Mouse (Mus musculus) kidney, adult 11 months (tissue): Measurements from ENCODE around the gene Banp.

Experiments
- DNase-seq: peaks from one replicate; pipeline ENCODE4 v3.0.0; 2022

Gene Banp

DNA sequence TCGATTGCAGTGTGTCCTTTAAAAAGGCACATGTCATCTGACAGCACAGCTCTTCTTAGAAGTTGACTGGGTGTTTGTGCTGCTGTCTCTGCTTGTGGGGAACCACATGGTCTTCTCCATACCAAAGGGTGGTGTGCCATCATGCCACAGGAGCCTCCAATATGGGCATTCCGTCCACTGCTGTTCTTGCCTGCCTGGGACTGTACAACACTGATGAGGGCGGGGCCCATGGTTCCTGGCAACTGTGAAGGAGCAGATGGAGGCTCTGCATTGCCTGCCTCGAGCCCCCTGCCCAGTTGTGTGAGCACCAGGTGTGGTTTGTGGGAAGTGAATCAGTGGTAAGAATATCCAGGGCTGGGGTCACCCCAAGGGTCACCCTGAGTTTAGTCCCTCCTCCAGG is 73.2 kb downstream of the Banp start:
- DNase-seq: no peak

DNA sequence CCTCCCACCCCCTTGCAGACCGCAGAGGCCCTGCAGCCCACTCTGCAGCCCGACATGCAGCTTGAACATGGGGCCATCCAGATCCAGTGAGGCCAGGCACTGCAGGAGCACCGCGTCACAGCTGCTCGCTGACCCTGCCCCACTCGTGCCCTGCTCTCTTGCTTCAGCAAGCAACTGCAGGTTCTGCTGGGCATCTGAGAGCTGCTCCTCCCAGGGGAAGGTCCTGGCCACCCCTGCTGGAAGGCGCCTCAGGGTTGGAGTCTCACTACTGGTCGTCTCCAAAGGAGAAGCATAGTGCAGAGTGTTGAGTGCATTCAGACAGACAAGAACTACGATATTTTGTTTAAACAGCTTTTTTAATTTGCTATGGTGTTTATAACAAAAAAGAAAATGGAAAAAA is 76.0 kb downstream of the Banp start:
- DNase-seq: no peak

DNA sequence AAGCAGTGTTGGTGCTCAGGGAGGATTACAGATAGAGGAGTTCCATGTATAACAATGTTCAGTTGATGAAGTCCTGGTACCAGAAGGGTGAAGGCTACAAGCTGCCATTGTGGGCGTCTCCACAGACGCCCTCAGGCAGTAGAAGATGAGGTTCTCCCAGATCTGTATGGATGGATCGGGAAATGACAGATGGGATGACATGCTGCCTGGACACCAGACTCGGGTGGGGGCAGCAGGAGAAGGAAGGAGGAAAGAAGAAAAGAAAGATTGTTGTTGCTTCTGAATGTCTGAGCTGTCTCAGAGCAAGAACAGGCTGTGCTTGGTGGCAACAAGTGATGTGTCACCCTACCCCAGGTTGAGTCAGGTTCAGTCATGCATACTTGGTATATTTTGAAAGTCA is 78.6 kb downstream of the Banp start:
- no peak for DNase-seq

DNA sequence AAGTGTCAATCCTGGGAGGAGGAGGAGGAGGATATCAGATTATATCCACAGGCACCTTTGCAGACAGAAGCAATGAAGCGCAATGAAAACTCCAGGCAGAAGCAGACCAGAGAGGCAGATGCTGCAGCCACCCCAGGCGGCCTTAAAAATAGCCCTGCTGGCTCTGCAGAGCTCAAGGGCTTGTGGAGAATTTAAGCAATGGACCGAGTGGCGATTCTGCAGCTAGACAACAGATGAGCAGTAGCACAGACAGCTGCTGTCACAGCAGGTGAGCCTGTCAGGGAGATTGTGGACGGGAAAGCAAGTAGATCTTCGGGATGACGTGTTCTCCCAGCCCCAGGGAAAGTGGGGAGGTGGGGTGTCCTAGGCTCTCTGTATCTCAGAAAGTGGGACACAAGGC is 81.4 kb downstream of the Banp start:
- DNase-seq: no peak

DNA sequence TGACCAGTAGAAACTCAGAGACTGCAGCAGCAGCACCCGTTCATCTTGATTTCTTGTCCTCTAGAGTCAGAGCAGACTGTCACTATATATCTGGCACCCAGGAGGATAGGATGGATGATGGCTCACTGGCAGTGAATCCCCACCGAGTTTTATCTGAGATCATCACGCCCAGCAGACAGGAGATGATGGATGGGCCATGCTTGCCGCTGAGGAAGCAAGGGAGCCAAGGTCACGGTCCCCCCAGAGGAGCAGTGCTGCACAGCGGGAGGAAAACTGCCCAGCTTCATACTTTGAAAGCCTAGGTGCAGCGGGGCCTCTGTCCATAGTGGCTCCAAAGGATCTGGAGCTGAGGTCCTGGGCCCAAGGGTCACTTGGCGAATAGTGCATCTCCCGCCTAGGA is 83.2 kb downstream of the Banp start:
- no peak for DNase-seq

DNA sequence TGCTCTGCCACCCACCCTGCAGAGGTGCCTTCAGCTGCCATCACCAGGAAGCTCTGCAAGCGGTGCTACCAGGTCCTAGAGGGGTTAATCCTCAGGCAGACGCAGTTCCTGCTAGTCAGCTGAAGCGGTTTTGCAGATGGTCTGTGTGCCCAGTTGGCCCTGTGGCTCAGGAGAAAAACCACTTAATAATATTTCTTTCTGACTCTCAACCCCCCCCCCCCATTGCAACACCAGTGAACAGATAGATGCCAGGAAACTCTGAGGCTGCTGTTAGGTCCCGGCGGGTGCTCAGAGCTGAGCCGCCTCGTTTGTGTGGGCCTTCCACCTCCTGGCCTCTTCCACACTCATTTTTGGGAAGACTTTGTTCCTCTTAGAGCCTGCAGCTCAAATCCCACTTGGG is 86.0 kb downstream of the Banp start:
- DNase-seq: no peak

DNA sequence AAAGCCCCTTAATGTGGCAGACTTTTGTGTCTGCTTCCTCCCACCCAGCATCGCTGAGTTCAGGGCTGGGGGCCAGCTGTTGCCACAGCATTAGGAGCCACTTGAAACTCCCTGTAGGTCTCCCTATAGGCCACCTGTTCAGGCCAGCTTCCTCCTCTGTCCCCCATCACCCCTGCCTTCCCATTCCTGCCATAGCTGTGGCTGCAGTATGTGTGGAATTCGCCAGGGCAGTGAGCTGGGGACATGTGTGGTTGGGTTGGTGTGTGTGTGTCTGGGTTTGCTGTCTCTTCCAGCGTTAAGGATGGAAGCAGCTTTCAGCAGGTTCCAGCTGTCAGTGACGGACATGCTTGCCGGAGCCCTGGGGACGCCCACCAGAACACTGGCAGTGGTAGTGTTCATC is 86.8 kb downstream of the Banp start:
- no peak for DNase-seq

DNA sequence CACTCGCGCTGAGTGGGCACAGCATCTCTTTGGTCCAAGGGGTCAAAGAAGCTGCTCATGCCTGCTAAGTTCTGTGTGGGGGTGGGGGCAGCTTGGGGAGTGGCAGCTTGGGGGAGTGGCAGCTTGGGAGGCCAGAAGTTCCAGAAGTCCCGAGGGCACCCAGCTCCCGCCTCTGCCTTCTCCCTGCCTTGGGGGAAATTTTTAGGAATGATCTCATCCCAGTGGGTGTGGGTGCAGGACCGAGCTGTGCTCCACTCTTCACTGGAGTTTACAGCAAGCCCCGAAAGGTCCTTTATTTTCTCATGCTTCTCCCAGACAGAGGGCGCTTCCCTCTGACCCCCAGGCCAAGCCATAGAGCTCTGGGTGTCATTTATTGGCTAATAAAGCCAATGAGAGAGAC is 87.7 kb downstream of the Banp start:
- no peak for DNase-seq

DNA sequence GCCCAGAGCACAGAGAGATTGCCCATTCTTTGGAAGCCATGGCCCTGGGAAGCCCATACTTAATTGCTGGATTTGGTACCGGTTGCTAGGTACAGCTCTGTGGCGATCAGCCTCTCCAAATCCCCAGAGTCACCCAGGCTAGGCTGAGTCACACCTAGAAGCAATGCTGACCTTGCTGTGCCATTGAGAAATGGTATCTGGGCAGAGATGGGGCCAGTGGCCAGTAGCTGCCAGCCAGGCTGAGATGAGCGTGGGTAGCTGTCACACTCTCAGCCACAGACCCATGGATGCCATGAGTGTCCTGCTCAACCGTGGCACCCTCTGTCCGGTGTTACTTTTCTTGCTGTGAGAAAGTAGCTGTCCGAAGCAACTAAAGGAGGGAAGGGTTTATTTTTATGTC is 88.5 kb downstream of the Banp start:
- DNase-seq: no peak

DNA sequence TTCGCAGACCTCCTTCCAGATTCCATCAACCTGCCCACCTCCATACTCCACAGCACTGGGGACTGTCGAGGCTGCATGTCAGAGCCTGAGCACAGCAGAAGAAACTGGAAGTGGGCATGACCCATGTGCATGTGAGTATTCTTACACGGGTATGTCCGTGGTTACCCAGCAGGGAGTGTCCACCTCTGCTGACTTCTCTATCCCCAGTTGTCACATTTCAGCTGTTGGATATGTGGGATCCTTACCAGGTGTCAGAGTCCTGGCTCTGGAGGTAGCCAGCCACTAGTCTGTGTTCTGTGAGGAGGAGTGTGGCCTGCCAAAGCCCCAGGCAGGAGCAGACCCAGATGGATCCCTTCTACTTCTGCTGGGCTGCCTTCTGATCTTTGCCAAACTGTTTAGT is 89.9 kb downstream of the Banp start:
- DNase-seq: no peak

DNA sequence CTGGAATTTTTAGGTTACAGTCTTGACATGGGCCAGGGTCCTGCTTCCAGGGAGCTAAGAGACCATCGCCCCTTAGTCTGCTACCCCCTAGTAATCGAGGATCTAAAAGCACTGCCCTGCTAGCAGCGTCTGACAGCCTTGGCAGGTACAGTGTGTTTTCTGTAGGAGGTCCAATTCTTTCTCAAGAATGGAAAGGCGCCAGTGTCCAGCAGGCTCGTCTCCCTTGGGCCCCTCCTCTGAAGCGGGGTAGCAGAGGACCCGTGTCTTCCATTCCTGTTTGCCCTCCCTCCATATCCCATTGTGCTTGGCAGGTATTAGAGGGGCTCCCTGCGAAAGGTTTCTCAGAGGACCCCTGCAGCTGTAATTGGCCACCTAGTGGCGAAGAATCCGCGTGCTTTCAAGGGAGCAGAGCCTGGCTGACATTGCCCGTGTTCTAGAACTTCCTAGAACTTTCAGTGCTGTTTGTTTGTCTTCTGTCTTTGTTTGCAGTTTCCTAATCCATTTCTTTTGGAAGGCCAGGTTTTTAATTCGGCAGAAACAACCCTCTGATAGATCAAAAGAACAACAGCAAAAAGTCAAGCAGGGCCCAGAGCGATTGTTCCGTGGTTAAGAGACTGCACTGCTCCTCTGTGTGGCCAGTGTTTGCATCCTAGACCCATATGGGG is 97.8 kb downstream of the Banp start:
- no peak for DNase-seq

DNA sequence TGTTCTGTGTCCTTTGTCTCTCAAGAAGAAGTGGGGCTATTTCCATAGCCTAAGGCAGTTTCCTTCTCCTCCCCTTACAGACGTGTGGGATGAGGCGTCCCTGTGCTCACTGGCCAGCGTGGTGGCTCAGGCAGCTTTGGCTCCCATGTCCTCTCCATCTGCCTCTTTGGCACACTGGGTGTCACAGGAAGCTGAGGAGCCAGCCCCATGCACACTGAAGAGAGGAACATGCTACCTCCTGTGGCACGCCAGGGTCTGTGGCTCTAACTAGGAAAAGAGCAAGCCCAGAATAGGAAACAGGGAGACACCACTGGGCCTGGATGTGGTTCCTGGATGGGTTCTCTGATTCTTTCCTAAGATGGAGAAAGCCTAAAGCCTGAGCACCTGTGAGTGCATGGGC is 99.7 kb downstream of the Banp start:
- DNase-seq: no peak

DNA sequence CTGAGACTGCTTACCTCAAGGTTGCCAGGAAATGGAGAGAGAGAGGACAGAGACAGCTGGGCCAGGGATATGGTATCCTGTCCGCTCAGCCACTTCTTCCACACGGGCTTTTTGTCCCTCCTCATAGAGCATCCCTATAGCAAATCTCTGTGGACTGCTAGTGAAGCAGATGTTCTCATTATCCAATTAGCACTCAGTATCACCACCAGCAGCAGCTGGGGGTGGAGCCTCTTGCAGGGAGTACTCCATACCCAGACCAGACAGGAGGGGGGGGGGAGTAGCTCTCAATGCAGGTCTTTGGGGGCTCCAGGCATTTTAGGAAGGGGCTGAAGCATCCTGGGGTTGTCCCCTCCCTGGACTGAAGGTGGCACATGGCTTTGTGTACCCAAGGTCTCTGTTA is 100.4 kb downstream of the Banp start:
- no peak for DNase-seq

DNA sequence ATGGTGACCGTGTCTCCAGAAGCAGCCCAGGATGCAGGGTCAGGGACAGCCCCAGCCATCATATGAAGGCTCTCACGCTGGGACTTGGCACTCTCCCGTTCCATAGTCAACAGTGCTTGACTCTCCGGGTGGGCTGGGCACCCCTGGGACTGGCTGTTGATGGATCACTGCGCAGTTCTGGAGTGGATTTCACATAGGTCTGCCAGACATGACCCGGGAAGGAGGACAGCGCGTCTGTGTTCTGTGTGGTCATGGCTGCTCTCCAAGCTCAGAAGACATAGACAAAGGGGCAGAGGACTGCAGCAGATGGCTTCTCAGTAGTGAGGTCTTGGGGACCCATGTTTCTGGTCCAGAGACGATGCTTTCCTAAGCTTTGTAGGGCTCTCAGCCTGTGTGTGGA is 101.1 kb downstream of the Banp start:
- DNase-seq: no peak

DNA sequence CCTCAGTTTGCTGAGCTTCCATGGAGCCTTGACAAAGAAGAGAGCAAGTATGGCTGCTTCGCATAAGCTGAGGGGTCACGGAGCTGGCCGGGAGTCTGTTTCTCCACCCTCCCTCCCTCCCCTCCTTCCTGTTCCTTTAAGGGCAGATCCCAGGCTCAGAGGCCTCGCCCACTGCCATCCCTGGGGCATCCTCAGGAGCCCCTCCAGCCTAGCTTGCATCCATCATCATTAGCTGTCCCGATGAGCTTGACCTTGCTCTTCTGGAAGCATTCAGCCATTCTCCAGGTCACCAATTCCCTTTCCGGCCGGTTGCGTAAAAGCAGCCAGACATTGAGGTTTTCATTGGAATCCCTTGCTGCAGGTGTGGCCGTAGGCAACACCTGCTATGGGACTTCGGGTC is 105.8 kb downstream of the Banp start:
- DNase-seq: no peak

DNA sequence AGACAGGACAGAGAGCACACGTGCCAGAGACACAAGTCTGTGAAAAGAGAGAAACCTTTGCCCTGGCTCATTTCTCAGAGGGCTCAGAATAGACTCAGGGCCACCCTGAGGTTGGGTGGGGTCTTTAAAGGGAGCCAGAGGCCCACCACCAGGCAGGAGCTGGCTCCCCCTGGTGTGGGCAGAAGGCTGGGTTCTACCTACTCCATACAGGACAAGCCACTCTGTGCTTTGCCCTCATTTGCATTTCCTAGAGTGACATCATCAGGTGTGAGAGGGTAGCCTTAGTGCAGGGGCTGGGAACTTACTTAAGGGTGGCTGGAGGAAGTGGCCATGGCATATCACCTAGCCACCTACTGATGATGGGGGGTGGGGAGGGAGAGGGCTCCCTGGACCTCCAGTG is 106.6 kb downstream of the Banp start:
- no peak for DNase-seq

DNA sequence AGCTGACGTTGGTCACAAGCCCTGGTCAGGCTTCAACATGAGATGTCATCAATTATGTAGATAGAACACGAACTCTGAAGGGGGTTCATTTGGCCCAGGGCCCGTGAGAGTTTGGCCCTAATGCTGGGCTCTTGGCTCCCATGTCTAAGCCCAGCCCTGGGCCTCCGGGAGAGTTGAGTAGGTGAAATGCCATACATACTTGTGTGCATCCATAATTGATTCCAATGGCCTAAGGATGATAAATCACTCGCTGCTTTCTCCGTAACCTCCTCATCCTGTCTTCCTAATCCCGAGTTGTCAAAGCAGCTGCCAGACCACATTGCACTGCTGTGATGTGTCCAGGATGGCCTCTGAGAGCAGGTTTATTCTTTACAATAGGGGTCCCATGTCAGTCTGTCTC is 107.3 kb downstream of the Banp start:
- peak; percentile 46 for DNase-seq

DNA sequence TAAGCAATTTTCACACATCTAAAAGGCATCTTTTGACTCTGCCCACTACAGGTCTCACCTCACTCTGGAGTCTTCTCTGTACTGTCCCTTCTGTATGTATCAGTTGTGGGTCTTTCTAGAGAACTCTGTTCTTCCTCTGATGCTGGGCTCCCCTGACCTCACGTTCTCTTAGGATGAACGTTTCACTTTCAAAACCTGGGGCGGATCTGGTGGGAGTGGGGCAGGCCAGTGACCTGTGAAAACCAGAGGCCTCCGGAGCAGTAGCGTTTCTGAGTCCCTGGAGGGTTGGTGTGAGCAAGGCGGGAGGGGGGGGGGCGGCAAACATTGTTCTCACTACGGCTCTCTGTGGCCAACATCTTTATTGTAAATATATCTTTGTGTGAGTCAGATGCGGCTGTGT is 109.0 kb downstream of the Banp start:
- DNase-seq: no peak

DNA sequence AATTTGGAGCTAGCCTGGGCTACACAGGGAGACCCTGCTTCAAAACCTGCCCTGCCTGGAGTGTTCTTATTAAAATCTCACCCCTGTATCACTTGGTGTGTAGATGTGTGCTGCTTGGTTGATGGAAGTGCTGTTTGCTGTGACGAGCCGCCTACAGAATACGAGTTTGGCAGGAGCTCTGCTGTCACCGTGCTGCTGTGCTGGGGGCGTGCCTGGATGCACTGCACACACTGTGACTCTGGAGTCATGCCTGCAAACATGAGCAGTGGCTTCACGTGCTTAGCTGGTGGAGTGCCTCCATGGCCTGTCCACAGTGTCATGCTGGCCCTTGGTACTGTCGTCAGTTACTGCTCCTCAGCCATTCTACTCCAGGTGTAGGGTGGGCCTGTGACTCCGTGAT is 109.4 kb downstream of the Banp start:
- DNase-seq: no peak

DNA sequence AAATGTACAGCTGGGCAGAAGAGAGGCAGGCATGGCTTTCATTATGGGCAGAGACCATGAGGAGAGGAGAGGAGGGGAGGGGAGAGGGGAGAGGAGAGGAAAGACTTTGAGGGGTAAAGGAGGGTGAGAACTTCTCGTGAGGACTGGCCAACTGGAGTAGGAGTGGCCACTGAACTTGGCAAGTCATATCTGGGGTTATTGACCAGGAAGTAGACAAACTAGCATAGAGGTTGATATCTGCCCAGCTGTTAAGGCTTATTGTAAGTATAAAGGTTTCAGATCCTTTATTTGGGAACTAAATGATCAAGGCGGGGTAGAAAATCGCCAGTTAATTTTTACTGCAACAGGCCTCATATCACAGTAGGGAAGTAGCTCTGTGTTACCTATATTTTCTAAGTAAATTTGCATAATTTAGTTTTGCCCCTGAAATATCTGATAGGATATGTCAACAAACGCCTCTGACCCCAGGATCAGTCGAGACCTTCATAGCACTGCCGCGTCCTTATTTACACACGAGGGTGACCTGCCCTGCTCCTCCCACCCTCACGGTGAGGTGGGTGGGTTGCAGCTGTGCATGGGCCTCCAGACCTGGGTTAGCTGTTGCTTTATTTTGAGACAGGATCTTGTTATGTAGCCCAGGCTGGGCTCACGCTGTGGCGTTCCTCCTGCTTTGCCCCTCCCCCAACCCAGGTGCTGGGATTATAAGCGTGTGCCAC is 113.1 kb downstream of the Banp start:
- DNase-seq: no peak

DNA sequence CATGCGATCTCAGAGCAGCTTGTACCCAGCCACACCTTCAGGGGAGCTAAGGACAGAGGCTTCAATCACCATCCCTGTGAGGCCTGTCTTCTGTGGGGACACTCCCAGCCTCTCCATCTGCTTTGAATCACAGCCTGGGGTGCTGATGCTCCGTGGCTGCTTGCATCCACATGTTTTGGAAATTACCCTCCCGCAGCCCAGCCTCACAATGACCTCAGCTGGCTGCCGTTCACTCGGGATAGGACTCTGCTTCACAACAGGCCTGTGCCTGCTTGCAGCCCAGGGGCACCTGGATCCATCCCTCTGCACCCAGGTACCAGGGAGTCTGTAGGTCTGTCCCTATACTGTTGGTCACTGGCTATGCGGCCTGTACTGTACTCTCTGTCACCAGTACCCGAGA is 114.8 kb downstream of the Banp start:
- DNase-seq: no peak

DNA sequence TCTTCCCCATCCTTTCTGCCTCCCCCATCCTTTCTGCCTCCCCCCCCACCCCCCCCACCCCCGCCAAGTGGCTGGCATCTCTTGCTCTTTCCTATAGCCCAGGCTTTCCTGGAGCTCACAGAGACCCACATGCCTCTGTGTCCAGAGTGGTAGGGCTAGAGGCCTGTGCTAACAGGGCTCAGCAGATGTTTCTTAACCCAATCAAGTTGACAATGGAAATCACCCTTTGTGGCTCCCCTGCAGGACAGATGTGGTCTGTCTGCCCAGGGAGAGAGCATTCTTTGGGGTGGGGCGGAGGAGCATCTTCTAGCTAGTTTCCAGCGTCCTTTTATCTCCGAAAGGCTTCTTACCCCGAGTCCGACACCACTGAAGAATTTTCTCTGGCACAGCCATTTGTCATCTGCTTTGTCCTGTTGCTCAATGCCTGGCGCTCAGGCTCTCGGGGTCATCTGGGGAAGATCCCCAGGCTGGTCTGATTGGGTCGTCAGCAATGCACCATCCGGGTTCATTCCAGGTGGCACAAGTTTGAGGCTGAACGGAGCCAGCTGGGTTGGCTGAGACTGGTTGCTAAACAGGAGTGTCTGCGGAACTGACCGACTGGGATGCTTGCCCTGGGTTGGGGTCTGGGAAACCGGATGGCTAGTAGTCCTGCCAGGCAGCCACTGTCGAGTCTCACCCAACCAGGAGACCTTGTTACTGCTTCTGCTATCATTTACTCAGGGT is 118.4 kb downstream of the Banp start:
- no peak for DNase-seq

DNA sequence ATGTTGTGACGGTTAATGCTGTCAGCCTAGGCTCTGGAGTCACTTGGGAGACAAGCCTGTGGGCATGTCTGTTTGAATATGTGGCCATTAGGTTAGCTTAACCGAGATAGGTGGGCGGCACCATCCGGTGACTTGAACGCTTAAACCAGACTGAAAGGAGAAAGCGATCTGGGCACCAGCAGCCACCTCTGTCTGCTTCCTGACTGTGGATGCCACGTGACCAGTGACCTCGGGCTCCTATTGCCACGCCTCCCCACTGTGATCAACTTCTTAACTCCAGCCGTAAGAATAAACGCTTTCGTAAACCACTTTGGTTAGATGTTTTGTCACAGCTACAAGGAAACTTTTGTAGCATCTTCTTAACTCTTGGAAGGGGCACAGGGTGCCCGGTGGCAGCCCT is 119.1 kb downstream of the Banp start:
- no peak for DNase-seq

DNA sequence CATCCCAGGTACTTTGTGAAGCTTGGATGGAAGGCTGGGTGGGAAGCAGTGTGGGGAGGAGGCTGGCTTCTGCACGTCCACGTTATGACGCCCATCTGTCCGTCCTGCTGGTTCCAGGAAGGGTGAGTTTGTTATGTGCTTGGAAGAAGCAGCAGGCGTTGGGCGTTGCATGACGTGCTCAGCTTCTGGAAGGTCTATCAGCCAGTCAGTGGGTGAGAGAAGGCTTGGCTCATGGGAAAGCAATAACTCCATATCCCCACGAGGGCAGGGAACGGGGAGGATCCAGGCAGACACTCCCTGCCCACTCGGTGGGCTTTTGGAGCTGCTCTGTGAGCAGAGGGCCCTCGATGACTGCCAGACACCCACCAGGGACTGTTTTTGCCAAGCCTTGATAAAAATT is 119.7 kb downstream of the Banp start:
- DNase-seq: no peak

DNA sequence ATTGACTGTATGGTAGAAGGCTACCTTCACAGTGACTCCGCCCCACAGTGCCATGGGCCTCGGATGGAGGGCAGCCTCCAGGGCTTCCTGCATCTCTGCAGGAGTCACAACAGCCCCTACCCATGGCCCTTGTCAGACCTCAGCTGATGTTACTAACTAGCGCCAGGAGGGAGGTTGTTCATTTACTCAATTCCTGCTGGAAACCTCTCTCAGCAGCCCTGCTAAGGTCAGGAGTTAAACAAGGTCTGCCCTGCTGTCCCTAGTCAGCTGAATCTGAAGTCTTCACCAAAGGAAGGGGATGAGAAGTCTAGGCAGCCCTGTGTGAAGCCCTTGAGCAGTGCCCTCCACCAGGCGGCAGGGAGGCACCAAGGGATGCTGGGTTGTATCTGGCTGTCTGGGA is 121.6 kb downstream of the Banp start:
- DNase-seq: peak; percentile 46
